Mouse (Mus musculus) urinary bladder, postnatal 10 days (tissue): ENCODE results near the gene Cyp1a1.

Experiments used
- DNase-seq: peaks from one replicate; pipeline ENCODE4 v3.0.0; 2022; ENCODE audit warnings: low spot score

Cyp1a1 gene

DNA sequence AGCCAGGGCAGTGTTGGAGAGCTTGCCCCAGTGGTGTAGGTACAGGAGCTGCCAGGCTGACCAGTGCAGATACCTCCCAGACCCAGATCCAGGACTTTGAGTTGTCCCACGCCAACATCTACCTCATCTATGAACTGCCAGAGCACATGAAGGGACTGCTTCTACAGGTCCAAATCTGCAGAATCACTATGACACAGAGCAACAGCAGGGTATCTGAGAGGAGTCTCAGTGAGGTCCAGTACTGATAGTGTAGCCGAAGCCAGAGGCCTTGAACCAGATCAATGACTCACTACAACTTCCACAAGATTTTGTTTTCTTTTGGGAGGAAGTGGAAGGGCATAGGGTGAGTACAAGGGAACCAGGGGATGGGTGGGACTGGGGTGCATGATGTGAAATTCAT, at the start of gene Cyp1a1:
TSS of gene Cyp1a1 (plus strand) at position 178 of the 400 bp plus-strand sequence.
- no peak for DNase-seq

DNA sequence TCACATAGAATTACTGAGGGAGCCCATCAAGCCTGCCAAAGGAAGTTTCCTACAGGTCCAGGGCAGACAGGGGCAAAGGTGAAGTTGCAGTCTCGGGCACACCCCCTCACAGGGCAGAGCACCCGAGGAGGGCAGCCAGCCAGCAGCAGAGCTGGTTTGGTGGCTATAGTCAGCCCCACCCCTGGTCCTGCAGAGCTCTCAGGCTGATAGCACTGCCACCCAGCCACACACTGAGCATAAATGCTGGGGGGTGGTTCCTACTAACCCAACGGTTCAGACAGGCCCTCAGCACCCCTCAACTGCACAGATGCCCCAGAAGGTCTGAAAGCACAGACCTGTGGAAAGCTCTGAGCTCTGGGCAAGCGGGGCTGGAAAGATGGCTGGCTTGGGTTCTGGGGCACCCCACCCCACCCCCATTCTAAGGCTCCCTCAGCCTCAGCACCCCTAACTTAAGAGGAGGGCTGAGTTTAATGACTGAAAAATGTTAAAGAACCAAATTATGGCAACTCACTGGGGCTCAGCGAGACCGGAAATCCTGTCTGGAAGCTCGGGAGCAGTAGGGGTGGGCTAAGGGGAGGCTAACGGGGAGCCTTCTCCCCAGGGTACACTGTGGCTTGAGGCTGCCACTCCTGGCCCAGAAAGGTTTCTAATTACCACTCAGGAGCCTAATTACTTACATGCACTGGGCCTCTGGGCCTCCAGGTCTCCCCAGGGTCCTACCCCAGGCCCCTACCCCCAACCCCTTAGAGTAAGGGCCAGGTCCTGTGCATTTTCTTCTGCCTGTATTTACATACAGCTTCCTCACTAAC, 48.9 kb upstream of the Cyp1a1 start:
- no peak for DNase-seq

DNA sequence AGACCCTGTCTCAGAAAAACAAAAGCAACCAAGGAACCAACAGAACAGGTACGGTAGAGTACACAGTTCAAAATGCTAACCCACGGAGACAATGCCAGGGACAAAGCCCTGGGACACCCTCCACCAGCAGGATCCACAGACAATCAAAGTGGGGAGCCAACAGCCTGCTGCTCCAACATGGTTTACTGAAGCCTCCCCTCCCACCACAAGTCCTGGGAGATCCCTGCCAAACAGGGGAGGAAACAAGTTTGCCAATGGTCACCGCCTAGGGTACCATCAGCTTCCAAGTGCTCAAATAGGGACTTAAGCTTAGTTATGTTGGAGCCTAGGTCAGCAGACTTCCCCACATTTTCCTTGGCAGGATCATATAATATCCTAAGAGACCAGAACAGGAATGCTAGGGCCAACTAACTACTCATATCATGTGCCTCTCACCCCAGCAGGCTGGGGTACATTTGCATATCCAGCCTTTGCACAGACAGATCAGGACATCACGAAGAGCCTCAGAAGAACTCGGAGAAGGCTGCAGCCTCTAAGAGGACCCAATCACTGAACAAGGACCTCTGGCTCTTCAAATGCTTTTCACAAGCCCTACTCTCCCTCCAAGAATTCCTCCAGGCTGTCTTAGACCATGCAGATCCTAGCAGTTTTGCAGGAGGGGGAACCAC, 47.9 kb upstream of the Cyp1a1 start:
- no peak for DNase-seq

DNA sequence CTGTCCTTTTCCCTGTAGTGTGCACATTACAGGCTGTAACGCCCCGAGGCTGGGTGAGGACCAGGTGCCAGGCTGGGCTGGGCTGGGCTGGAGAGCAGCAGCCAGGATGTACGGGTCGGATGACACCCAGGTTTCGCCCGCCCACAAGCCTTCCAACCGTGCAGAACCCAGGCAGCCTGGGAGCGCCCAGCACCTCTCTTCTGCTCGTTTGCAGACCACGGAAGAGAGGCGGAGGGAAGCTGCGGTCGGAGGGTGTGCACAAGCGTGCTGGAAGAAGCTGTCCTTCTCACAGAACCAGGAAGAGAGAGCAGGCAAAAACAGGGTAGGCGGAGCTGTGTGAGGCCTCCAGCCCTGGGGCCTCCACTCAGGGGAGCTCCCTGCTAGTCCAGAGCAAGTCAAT, 47.3 kb upstream of the Cyp1a1 start:
- DNase-seq, result no peak

DNA sequence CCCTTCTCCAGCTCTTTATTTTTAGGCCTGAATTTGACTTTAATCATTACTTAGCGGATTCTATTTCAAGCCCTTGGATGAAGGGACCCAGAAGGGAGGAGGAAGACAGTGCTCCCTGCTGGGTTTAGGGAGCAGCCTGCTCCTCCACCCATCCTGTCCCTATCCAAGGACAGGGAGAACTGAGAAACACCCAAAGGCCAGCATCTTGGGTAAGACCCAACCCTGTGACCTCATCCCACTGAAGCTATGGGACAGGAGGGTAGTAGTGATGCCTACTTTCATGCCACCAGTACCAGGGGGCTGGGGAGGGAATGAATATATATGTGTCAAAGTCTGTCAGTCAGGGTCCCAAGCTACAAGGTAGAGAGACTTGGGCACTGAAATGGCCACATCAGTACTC, 46.7 kb upstream of the Cyp1a1 start:
- DNase-seq, result no peak

DNA sequence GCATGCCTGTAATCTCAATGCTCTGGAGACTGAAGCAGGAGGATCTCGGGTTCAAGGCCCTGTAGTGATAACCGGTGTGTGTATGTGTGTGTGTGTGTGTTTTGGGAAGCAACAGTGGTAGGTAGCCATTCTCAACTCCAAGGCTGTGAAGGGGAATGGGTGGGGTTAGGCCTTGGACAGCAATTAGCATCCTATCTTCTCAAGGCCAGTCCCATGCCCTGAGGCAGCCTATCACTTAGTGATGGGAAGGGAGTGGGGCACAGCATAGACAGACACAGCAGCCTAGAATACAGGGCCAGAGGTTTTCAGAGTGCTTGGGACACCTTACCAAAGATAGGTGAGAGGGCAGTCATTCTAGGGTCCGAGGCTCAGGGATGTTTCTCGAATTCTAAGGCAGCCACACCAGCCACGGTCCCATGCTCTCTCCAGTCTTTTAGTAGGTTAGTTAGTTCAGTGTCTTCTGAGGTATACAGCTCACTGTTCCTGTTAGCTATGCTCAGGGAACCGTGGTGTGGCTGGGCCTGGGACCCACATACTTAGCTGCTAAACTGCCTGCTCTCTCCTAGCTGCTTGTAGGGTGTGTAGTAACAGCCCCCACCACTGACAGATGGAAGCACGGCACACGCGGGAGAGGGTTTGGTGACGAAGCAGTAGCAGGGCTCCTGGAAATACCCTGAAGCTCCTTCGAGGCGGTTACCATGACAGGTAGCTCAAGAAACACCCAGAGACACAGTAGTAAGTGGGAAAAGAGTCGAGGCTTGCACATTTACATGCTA, 45.8 kb upstream of the Cyp1a1 start:
- DNase-seq, result no peak

DNA sequence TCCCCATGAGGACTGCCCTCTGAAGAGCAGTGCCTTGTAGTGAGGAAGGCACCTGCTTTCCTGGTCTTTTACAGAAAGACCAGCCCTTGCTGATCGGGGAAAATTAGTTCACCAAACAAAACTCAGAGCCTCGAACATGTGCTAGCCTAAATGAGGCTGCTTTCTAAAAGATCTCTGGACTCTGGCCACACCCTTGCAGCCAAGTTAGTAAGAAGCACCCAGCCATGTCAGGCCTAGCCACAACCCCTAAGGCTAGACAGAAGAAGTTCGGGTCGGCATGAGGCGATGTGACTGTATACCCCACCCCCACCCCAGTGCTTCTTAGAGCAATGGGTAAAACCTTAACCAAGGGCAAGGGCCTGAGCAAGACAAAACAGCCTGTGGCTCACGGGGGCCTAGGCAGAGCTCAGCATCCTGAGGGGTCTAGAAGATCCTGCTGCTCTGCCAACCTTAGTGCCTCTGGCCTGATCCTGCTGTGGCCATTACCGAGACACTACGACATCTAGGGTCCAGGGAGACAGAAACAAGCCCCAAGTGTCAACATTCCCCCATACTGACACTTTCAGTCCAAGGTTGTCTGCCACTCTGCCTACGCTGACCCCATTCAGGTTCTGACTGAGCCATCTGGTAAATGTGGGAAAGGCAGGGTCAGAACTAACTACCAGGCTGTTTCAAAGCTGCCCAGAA, 44.4 kb upstream of the Cyp1a1 start:
- no peak for DNase-seq

DNA sequence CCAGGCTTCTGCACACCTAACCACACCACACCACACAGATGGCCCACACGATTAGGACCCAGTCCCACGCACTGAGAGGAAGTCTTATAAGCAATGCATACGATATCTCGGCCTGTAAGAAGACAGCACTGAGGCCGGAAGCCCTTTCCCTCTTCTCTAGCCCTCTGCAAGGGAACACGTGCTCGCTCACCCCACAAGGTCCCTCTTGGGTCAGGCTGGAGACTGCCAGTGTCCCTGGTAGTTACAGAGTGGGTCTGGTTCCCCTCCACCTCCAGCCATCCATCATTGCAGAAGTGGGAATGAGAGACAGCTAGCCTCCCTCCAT, 43.9 kb upstream of the Cyp1a1 start:
- DNase-seq, result no peak

DNA sequence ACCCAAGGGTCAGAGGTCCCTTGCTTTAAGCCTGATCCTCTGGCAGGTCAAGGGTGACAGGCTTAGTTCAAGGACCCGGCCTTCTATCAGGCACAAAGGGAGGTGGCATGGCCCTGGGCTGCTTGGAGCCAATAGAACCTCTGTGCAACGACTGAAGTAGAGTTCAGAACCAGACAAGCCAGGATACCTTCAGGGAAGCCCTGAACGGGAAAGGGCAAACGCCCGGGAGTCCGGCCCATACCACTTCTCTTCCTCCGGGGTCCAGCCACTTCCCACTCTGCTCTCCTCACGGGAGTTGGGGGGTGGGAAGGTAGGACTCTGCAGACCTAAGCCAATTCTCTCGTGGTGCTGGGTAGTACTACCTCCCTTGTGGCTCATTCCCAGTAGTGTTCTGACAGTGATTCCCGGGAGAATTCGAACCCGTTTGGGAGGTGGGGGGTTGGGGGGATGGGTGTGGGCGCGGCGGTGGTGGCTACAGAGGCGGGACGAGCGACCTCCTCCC, 43.2 kb upstream of the Cyp1a1 start:
- no peak for DNase-seq

DNA sequence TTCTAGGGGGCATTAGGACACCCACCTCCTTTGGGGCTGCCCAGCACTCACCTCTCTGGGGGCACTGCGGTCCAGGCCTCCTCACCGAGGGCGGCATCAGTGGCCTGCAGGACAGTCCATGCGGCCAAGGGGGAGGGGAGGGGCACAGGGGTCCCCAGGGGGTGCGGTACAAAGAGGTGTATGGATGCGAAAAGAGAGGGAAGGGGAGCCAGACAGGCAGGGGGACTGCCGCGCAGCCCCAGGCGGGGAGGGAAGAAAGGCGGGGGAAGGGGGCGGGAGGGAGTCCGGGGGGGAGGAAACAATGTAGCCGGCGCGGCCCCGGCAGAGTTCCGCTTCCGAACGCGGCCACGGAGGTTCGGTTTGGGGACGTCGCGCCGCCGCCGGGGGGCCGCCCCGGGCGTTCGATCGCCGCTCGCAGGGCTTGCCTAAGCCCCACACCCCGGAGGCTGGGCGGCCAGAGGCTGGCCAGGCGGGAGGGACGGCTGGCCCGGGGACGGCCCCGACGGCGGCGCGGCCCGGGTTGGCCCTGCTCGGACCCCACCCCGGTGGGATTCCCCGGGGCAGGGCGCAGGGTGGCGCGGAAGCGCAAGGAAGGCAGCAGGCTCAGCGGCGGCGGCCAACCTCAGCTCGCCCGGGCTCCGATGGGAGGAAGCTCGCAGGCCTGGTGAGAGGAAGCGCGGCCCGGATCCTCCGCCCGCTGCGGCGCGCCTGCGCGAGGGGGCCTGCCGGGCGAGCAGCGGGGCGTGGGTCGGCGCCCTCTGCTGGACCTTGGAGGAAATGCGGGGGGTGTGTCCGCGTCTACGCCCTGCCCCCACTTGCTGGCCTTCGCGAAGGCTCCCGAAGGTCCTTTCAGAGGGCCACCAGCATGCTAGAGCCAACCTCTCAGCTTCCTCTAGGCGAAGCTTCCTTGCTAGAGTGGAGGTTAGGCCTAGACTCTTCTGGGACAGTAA, 42.5 kb upstream of the Cyp1a1 start:
- DNase-seq, result peak; percentile 79

DNA sequence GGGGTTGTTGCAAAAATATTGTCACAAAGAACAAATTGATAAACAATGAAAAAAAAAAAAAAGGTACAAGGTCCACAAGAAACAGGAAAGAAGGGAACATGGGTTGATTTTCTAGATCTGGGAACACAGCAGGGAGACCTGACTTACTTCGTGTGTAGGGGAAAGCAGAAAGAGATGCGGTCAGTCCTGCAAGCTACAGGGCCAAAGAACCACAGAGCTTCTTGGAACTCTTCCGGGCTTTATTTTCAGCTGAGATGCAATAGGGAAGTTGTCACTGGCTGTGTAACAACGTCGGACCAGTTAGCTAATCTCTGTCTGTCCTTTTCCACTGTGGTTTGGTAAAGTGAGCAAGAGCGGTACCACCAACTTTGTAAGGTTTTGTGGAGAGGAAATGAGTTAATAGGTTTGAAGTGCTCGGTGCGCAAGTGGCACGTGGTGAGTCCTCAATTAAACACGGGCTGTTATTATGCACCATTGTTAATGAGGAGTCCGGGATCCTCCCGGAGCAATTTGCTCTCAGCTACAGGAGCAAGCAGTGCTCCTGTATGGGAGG, 41.1 kb upstream of the Cyp1a1 start:
- DNase-seq, result no peak

DNA sequence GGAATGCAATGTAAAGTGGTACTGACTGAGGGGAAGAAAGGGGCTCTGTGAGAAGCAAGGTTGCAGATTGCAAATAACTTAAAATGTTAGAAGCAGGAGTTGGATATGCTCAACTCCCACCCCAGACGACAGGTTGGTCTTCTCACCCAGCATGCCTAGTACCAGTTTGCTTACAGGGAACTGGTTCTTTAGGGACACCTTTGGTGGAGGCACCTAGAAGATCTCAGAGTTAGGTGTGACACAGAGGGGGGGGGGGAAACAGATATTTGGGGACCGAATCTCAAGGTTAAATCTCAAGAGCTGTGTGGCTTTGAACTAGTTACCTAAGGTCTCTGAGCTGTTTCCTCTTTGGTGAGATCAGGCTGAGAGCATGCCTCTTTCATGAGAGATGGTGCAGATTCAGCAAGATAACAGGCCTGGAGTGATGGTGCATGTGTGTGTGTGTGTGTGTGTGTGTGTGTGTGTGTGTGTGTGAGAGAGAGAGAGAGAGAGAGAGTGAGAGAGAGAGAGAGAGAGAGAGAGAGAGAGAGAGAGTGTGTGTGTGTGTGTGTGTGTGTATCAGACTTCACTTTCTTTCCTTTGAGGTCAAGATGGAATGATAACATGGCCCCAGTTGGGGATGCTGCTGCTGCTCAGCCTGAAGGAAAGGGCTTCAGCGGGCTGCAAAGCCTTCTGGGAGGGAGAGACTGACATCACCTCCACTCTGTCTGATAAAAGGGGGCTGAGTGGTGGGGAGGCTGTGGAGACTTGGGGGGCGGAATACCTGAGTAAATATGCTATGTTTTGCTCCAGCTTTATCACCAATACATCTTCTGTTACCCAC, 40.2 kb upstream of the Cyp1a1 start:
- no peak for DNase-seq

DNA sequence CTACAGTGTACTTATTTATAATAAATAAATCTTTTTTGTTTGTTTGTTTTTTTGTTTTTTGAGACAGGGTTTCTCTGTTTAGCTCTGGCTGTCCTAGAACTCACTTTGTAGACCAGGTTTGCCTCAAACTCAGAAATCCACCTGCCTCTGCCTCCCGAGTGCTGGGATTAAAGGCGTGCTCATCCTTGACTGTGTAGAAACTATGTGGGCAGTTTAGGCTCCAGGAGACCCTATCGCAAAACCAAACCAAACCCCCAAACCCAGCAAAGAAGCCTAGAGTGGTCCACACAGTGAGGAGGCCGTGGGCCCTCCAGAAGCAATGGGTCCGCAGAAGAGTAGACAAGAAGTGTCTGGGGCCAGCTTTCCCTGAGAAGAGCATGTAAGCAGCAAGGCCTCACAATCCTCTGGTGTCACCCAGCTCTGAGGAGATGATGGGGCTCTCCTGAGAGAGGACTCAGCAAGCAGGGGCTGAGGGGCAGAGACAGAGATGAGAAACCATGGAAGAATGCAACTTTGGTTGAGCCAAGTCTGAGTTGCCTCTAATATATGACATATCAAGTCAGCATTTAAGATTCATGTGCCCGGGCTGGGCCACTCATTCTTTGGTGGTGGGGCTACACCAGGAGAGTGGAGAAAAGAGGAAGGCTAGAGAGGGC, 37.5 kb upstream of the Cyp1a1 start:
- DNase-seq, result no peak

DNA sequence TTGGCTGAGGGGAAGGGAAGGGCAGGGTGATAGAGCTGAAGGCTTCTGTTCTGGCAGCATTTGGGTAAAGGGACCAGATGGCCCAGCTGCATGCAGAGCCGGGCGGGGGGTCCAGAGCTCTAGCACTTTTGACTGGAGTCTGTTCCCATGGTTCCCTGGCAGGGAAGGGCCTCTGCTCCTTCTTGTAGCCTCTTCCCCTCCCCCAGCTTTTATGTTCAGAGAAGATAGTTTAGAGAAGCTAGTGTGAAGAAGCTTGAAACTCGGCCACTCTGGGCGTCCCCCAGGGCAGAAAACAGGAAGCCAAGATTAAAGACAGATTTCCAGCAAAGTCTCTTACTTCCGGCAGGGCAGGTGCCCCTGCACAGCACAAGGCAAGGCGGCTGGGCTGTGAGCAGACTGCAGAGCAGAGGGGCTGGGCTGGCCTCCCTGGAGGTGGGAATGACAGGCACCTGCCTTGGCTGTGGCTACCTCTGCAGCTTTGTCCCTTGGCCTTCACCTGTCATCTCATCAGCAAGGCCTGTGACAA, 36.9 kb upstream of the Cyp1a1 start:
- no peak for DNase-seq

DNA sequence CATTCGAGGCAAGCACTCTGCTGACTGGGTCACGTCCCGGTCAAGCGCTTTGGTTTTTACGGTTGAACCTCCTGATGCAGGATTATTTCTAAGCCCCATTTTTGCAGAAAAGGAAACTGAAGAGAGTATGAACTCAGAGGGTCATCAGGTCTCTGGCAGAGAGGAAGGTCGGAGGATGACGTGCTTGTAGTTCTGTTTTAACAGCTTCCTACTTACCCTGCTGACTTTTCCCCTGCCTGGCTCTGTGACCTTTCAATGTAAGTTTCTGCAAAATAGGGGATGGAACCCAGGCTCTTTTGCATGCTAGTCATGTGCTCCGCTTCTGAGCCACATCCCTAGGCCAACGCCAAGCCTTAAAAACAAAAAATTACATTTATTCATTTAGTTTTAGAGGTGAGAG, 35.4 kb upstream of the Cyp1a1 start:
- DNase-seq, result no peak

DNA sequence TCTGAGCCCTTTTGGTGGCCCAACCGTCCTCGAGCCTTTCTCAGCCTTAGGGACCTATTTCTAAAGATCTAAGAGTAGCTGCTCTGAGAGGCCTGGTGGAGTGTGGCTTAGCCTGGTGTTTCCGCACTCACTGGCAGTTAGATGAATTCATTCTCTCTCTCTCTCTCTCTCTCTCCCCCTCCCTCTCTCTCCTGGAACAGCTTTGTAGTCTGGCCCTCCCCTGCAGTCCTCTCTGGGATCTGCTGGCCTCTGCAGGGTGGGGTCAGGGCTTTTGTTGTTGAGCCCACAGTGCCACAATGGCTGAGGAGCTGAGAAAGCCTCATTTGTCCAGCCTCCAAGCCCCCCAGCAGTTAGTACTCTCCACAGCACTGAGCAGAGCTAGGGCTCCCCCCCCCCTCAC, 34.9 kb upstream of the Cyp1a1 start:
- DNase-seq, result no peak

DNA sequence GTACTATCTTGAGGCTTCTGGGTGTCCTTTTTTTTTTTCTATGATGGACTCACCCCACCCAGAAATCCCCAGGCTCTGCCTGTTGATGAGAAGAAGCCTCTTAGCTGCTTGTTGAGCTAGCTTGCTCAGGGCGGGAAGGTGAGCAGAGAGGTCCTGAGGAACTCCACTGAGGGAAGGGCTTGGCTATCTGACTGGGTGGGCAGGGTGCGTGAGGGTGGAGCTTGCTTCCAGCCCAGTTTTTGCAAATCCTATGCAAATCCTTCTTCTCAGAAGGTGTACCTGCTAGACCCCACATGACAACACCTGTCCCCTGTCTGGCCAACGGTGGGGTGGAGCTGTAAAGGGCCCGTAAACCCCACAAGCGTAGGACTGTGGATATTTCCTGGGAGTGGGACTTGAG, 34.4 kb upstream of the Cyp1a1 start, which contains the start of gene Csk:
TSS of gene Csk (minus strand) at position 349 of the 400 bp plus-strand sequence.
- no peak for DNase-seq

DNA sequence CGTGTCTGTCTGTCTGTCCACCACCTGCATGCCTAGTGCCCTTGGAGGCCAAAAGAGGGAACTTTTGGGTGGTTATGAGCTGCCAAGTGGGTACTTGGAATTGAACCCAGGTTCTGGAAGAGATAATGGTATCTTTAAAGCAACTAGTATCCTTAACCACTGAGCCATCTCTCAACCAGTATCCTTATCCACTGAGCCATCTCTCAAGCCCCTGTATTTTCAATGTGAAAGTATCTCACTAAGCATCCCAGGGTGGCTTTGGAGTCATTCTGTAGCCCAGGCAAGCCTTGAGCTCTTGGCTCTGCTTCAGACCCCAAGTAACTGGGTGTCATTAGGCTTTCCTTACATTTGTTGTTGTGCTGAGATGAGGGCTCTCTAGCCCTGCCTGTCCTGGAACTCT, 32.8 kb upstream of the Cyp1a1 start:
- DNase-seq, result no peak

DNA sequence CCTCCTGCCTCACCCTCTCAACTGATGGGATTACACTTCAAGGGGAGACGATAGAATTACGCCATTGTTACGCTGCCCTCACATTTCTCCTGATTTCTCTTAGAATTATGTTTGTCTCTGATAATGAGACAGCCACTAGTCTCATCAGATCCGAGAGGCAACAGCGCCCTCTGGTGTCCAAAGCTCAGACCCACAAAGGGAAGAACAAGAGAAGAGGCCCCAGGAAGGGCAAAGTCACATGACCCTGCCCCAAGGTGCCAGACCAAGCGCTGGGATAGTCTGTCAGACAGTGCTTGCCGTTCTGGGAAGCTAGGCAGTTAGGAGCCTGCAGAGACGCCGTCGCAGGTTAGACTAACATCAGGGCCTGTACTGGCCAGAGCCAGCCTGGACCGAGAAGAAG, 32.0 kb upstream of the Cyp1a1 start:
- peak; percentile 87 for DNase-seq
